Comparison of ENCODE assay signal across 8 mouse cellular contexts in the genomic region with DNA sequence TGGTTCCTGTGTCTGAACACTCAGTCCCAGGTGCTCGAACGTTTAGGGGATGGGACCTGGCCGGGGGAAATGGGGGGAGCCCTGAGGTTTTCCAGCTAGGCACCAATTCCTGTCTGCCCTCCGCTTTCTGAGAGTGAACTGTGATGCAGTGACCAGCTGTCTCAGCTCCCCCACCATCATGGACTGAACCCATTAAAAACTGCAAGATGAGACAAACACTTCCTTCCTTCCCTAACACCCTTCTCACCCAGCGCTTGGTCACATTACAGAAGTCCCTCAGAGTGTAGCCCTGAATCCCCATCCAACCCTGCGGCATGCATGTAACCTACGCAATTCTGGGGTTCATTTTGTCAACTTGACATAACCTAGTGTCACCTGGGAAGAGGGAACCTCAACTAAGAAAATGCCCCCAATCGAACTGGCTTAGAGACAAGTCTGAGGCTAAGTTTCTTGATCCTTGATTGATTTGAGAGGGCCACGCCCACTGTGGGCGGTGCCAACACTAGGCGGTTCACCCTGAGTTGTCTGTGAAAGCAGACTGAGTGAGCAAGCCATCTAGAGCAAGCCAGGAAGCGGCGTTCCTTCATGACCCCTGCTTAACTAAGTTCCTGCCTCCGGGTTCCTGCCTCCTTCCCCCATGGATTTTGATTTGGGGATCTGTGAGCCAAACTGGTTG. TPM values are rescaled to one million over a fixed set of nuclear protein-coding genes. Genes with fewer than 3 reads are reported as not detected.
DNase-seq lines count a peak whose midpoint lies in the region; ATAC-seq and TF ChIP-seq lines count a peak whose summit lies in the region.

No protein-coding gene starts in this region.

- no peak for ATAC-seq in embryonic facial prominence, embryonic 14.5 days (ENCODE audit: low read depth)
- no peak for ATAC-seq in kidney, embryonic 16.5 days (ENCODE audit: low FRiP score, low TSS enrichment)
- no peak for ATAC-seq in midbrain, embryonic 13.5 days
- no peak for ATAC-seq in monocyte, adult 5-6 weeks (replicated peaks; ENCODE audit: insufficient number of reproducible peaks, low FRiP score, low TSS enrichment, poor library complexity, severe bottlenecking)
- ATAC-seq in erythroblast, adult 5-6 weeks (replicated peaks; ENCODE audit: low FRiP score, poor library complexity, severe bottlenecking), result no peak

- peak overlapping the region; percentile 69 for H3K27ac ChIP-seq in layer of hippocampus, adult 2 months
- H3K27ac ChIP-seq in embryonic facial prominence, embryonic 14.5 days (replicated peaks; ENCODE audit: low read depth, low read length), result 0 out of 2 replicates have a peak overlapping the region, but pooled peaks have one; percentile 11
- peak overlapping the region; percentile 23; the same call in 1 of the 2 replicates for H3K27ac ChIP-seq in kidney, embryonic 16.5 days (ENCODE audit: low read length)
- H3K27ac ChIP-seq in midbrain, embryonic 13.5 days, result peak overlapping the region; percentile 71; the same call in 1 of the 2 replicates

- 0 out of 2 replicates have a peak overlapping the region, but pooled peaks have one; percentile 0 for H3K4me2 ChIP-seq in embryonic facial prominence, embryonic 14.5 days (ENCODE audit: low read depth, low read length)
- no peak overlapping the region for H3K4me2 ChIP-seq in kidney, embryonic 16.5 days (replicated peaks; ENCODE audit: low read depth, low read length)
- no peak overlapping the region for H3K4me2 ChIP-seq in midbrain, embryonic 13.5 days (replicated peaks)

- H3K36me3 ChIP-seq in embryonic facial prominence, embryonic 14.5 days (ENCODE audit: control insufficient read depth, insufficient read depth, low read length), result no peaks in the 10 kb centered on the region
- no peaks in the 10 kb centered on the region for H3K36me3 ChIP-seq in kidney, embryonic 16.5 days (ENCODE audit: insufficient read depth, low read length)
- no peaks in the 10 kb centered on the region for H3K36me3 ChIP-seq in midbrain, embryonic 13.5 days

- H3K9me3 ChIP-seq in embryonic facial prominence, embryonic 14.5 days (ENCODE audit: control insufficient read depth, low read length), result no peaks in the 10 kb centered on the region
- no peaks in the 10 kb centered on the region for H3K9me3 ChIP-seq in kidney, embryonic 16.5 days (ENCODE audit: low read length)
- H3K9me3 ChIP-seq in midbrain, embryonic 13.5 days, result no peaks in the 10 kb centered on the region

- no peak overlapping the region; the same call in 1 of the 2 replicates for H3K9ac ChIP-seq in embryonic facial prominence, embryonic 14.5 days (ENCODE audit: low read depth, low read length)
- H3K9ac ChIP-seq in kidney, embryonic 16.5 days (replicated peaks; ENCODE audit: low read length), result no peak overlapping the region
- peak overlapping the region; percentile 37; the same call in 1 of the 2 replicates for H3K9ac ChIP-seq in midbrain, embryonic 13.5 days (replicated peaks)

- H3K27me3 ChIP-seq in embryonic facial prominence, embryonic 14.5 days (replicated peaks; ENCODE audit: control insufficient read depth, insufficient read depth, low read length), result no peaks in the 10 kb centered on the region
- no peaks in the 10 kb centered on the region for H3K27me3 ChIP-seq in kidney, embryonic 16.5 days (ENCODE audit: insufficient read depth, low read length)
- H3K27me3 ChIP-seq in midbrain, embryonic 13.5 days, result no peaks in the 10 kb centered on the region

- no peak for TF ChIP-seq CTCF in layer of hippocampus, adult 2 months (conservative IDR thresholded peaks at IDR 0.05)

- DNase-seq in layer of hippocampus, adult 2 months (ENCODE audit: low spot score in 2 of 2), result no peak
- DNase-seq in layer of hippocampus, postnatal 36 days, result no peak
- peak; percentile 63 for DNase-seq in embryonic facial prominence, embryonic 14.5 days (ENCODE audit: low spot score)
- DNase-seq in right cerebral cortex, adult 18-20 months, result no peak

- peaks cover 65% of the 10 kb centered on the region for H3K4me1 ChIP-seq in embryonic facial prominence, embryonic 14.5 days (ENCODE audit: control insufficient read depth, insufficient read depth, low read length)
- H3K4me1 ChIP-seq in kidney, embryonic 16.5 days (ENCODE audit: insufficient read depth, low read length), result peaks cover 79% of the 10 kb centered on the region
- H3K4me1 ChIP-seq in midbrain, embryonic 13.5 days (replicated peaks), result peaks cover 99% of the 10 kb centered on the region

- 49% methylated on average over 14 of the region's 14 CpGs for WGBS in embryonic facial prominence, embryonic 14.5 days
- WGBS in kidney, embryonic 16.5 days, result 29% methylated on average over 14 of the region's 14 CpGs
- 55% methylated on average over 14 of the region's 14 CpGs for WGBS in midbrain, embryonic 13.5 days

- H3K4me3 ChIP-seq in layer of hippocampus, adult 2 months, result no peak overlapping the region
- H3K4me3 ChIP-seq in embryonic facial prominence, embryonic 14.5 days (ENCODE audit: low read depth, low read length), result no peak overlapping the region
- H3K4me3 ChIP-seq in kidney, embryonic 16.5 days (ENCODE audit: low read length), result no peak overlapping the region
- no peak overlapping the region for H3K4me3 ChIP-seq in midbrain, embryonic 13.5 days (replicated peaks)

RNA-seq across cellular contexts. Expression of gene Ncor2, which starts 41.9 kb away (rescaled TPM):
- total RNA-seq in layer of hippocampus, adult 2 months (2021), result 100 to 1,000 TPM; 285 to 307 TPM
- total RNA-seq in layer of hippocampus, postnatal 36 days (2021), result 100 to 1,000 TPM; 266 to 300 TPM
- 34.9 and 37.3 TPM in 2 replicates for polyA plus RNA-seq in embryonic facial prominence, embryonic 14.5 days (2014; fragmentation: Nextera tagmentation; extraction: Ambion mirVana)
- polyA plus RNA-seq in kidney, embryonic 16.5 days (2015; fragmentation: Nextera tagmentation; extraction: Ambion mirVana), result 25.9 and 27.5 TPM in 2 replicates
- 20.2 and 22.6 TPM in 2 replicates for polyA plus RNA-seq in midbrain, embryonic 13.5 days (2015; fragmentation: Nextera tagmentation; extraction: Ambion mirVana)
- total RNA-seq in monocyte, adult 5-6 weeks (2017), result 14.4 to 63.8 TPM (median 24.3 TPM) in 3 replicates
- 15.8 and 18.2 TPM in 2 replicates for total RNA-seq in erythroblast, adult 5-6 weeks (2015; ENCODE audit: low replicate concordance)
- total RNA-seq in erythroblast, adult 5-6 weeks (2017; ENCODE audit: low replicate concordance), result 6.0 and 8.0 TPM in 2 replicates

Comparison
In these comparisons a context has a peak if more than half of its experiments do, and no peak if none do; other contexts are left out.
1. H3K27ac ChIP-seq: peak in every context shown above with its lines; median percentile 71 in midbrain, embryonic 13.5 days; 69 in layer of hippocampus, adult 2 months; 23 in kidney, embryonic 16.5 days; 11 in embryonic facial prominence, embryonic 14.5 days.